Mouse (Mus musculus): ENCODE measurements around the gene Gm20388. TPM values are rescaled to one million over a fixed set of nuclear protein-coding genes. Genes with fewer than 3 reads are reported as not detected.
"Not testable (repeated sequence)": the region's sequence is repeated elsewhere in the genome, so short reads cannot be mapped to it uniquely, and the experiment has no call there.

Gene Gm20388
- polyA plus RNA-seq, 1 experiment from 2014 or later: 1.4 TPM

DNA sequence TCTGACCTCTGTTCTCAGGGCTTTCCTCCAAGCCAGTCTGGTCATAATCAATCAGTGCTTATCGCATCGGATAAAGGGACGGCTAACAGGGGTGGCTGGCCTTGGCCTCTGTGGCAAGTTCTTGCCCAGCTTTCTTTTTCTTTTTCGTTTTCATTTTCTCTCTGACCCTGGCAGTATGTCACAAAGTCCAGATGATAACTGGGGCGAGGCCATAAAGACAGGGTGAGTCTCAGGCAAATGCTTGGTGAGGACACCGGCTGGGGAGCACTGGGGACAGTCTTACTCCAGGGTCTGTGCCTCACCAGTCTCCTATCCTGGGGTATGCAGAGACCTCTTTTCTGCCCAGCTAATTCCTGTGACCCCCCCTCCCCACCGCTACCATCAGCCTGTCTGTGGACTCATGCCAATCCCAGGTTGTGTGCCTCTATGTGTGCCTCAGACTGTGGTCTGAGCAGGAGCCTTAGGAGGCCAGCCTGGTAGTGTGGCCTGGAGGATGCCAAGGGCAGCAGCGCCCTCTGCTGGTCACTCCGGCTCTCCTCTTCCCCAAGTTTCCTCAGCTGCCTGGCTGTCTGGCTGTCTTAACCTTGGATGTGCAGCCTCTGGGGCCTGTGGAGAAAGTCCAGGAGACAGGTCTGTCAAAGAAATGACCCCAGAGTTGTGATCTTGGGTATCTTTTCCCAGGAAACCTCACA is 885.4 kb downstream of the Gm20388 start:
- ATAC-seq (ENCODE audit: low read depth): peak; percentile 37
- WGBS (ENCODE audit: insufficient replicate concordance): 35% methylated on average over 9 of the region's 9 CpGs
- no peak overlapping the region for H3K4me2 ChIP-seq (ENCODE audit: low read depth, low read length)

DNA sequence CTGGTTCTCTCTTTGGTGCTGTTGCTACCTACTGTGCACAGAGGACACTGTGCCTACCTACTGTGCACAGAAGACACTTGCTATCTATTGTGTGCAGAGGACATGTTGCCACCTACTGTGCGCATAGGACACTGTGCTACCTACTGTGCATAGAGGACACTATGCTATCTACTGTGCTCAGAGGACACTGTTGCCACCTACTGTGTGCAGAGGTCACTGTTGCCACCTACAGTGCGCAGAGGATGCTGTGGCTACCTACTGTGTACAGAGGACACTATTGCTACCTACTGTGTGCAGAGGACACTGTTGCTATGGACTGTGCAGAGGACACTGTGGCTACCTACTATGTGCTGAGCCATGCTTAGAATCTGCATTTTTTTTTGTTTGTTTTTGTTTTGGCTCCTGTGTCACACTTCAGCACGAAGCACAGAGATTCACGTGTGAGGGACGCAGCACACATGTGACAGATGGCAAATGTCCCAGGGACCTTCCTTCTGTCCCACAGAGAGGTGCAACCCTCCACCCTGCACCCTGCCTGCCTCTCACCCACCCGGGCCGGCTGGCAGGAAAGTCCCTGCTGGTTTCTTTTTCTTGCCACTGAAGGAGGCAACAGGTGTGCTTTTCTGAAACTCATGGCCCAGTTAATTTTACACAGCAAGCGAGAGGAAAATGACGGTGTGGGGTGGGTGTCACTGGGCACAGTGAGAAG is 886.5 kb downstream of the Gm20388 start:
- ATAC-seq (ENCODE audit: low read depth): no peak
- 61% methylated on average over 9 of the region's 9 CpGs for WGBS (ENCODE audit: insufficient replicate concordance)

More for the DNA sequence above, 885.4 kb downstream of the Gm20388 start:
- H3K36me3 ChIP-seq (ENCODE audit: control insufficient read depth, insufficient read depth): no peaks in the 10 kb centered on the region
- no peaks in the 10 kb centered on the region for H3K27me3 ChIP-seq (ENCODE audit: control insufficient read depth, insufficient read depth, low read depth, low read length)
- no peak overlapping the region for H3K4me3 ChIP-seq (ENCODE audit: low read depth, low read length)
- H3K9me3 ChIP-seq (replicated peaks; ENCODE audit: control insufficient read depth, low read length): no peaks in the 10 kb centered on the region
- no peak overlapping the region for H3K27ac ChIP-seq (ENCODE audit: low read length)
- H3K4me1 ChIP-seq (ENCODE audit: control insufficient read depth, low read depth, low read length): no peaks in the 10 kb centered on the region
- no peak overlapping the region for H3K9ac ChIP-seq (ENCODE audit: low read depth, low read length)

DNA sequence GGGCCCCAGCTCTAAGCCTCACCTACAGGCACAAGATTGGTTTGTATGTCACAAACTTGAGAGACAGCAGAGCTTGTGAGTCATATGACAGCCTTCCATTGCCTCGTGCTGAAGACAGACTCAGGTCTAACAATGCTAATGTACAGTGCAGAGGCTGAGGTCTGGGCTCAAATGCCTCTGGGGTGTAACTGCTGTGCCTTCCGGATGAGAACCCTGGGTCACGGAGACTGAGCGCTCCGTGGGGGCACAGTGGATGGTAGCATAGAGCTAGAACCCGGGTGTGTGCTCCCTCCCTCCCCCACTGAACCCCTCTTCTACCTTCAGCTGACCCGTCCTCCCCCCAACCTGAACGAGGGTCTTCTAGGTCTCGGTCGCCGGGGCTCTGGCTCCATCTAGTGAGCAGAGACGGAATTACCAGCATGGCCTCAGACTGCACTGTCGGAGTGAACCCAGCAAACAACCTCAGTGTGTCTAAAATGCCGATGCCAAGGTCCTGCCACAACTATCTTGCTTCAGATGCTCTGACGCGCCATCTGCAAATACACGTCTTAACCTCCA is 889.7 kb downstream of the Gm20388 start:
- H3K4me2 ChIP-seq (ENCODE audit: low read depth, low read length): no peak overlapping the region
- WGBS (ENCODE audit: insufficient replicate concordance): 8% methylated on average over 17 of the region's 17 CpGs
- ATAC-seq (ENCODE audit: low read depth): no peak
- H3K9me3 ChIP-seq (replicated peaks; ENCODE audit: control insufficient read depth, low read length): no peaks in the 10 kb centered on the region
- H3K36me3 ChIP-seq (ENCODE audit: control insufficient read depth, insufficient read depth): no peaks in the 10 kb centered on the region
- no peak overlapping the region for H3K4me3 ChIP-seq (ENCODE audit: low read depth, low read length)
- H3K4me1 ChIP-seq (ENCODE audit: control insufficient read depth, low read depth, low read length): no peaks in the 10 kb centered on the region
- H3K27ac ChIP-seq (ENCODE audit: low read length): no peak overlapping the region
- H3K9ac ChIP-seq (ENCODE audit: low read depth, low read length): no peak overlapping the region
- H3K27me3 ChIP-seq (ENCODE audit: control insufficient read depth, insufficient read depth, low read depth, low read length): no peaks in the 10 kb centered on the region

More for the DNA sequence above, 886.5 kb downstream of the Gm20388 start:
- no peak overlapping the region for H3K4me2 ChIP-seq (ENCODE audit: low read depth, low read length)
- no peaks in the 10 kb centered on the region for H3K9me3 ChIP-seq (replicated peaks; ENCODE audit: control insufficient read depth, low read length)
- no peaks in the 10 kb centered on the region for H3K27me3 ChIP-seq (ENCODE audit: control insufficient read depth, insufficient read depth, low read depth, low read length)
- H3K36me3 ChIP-seq (ENCODE audit: control insufficient read depth, insufficient read depth): no peaks in the 10 kb centered on the region
- H3K4me1 ChIP-seq (ENCODE audit: control insufficient read depth, low read depth, low read length): no peaks in the 10 kb centered on the region
- no peak overlapping the region for H3K27ac ChIP-seq (ENCODE audit: low read length)
- no peak overlapping the region for H3K9ac ChIP-seq (ENCODE audit: low read depth, low read length)
- no peak overlapping the region for H3K4me3 ChIP-seq (ENCODE audit: low read depth, low read length)

DNA sequence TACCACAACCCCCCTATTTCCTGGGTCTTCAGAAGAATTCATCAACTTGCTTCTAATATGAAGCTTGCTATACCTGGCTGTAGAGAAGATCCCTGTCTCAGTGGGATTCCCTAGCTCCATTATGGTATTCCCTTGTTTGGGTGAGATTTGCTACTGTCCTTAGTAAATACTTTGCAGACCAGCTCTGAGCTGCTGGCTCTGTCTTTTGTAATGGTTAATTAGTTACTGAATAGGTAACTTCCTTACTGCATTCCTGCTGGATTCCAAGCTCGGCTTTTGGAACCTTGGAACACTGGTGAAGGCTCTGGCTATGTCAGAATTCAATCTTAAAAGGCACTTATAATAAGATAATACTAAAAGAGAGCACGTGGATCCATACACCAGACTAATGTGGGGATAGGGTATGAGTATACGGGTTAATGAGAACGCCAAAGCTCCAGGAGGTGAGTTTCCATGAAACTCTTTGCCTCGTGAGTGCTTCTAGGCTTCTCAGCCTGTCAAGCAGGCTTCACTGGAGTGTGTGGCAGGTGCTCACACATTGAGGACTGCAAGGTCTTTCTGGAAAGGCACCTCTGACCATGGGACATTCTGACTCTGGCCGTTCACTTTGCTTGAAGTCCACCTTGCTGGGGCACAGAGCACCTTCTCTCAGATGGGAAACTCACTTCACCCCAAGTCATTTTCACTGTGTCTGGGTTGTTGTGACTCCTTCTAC is 893.2 kb downstream of the Gm20388 start:
- H3K36me3 ChIP-seq (ENCODE audit: control insufficient read depth, insufficient read depth); H3K27ac ChIP-seq (ENCODE audit: low read length); H3K9ac ChIP-seq (ENCODE audit: low read depth, low read length); ATAC-seq (ENCODE audit: low read depth); H3K4me2 ChIP-seq (ENCODE audit: low read depth, low read length); H3K4me1 ChIP-seq (ENCODE audit: control insufficient read depth, low read depth, low read length); H3K9me3 ChIP-seq (replicated peaks; ENCODE audit: control insufficient read depth, low read length); H3K4me3 ChIP-seq (ENCODE audit: low read depth, low read length); H3K27me3 ChIP-seq (ENCODE audit: control insufficient read depth, insufficient read depth, low read depth, low read length): not testable (repeated sequence)
- 48% methylated on average over 6 of the region's 6 CpGs for WGBS (ENCODE audit: insufficient replicate concordance)

DNA sequence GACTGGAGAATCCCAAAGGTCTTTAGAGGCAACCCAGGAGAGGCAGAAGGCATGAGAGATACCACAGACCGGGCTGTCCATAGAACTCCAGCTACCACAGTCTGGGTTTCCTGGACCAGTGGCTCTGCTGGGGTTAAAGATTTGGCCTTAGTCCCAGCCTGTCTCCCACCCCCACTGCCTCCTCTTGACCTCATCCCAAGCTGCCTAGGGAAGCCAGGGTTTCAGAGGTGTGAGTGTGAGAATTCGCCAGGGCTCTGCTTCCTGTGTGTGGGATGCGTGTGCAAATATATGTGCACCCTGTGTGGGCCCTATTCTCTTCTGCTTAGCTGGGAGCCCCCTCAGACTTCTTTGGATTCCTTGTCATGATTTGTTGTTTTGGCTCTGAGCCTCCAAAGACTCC is 894.1 kb downstream of the Gm20388 start:
- ATAC-seq (ENCODE audit: low read depth): no peak
- WGBS (ENCODE audit: insufficient replicate concordance): 56% methylated on average over 3 of the region's 3 CpGs
- no peaks in the 10 kb centered on the region; the same call in 1 of the 2 replicates for H3K27me3 ChIP-seq (ENCODE audit: control insufficient read depth, insufficient read depth, low read depth, low read length)

DNA sequence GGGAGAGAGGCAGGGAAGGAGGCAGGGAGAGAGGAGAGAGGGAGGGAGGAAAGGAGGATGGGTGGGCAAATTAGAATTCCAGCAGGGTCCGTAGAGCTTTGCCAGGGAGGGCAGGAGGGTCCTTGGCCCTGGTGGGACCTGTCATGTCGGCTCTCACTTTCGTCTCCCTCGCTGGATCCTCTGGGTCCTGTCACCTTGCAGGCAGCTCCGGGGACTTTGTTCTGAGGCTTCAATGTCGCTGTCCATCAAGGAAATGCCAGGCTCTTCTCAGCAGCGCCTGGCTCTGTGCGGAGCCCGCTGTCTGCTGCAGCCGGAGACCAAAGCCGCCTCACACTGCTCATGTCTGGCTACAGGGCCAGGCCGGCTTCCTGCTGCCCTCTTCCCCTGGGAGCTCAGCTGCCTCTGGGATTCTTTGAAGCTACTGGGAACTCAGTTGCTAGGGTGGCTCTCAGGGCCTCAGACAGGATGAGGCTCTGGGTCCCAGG is 896.2 kb downstream of the Gm20388 start:
- no peaks in the 10 kb centered on the region; the same call in 1 of the 2 replicates for H3K4me1 ChIP-seq (ENCODE audit: control insufficient read depth, low read depth, low read length)
- WGBS (ENCODE audit: insufficient replicate concordance): 54% methylated on average over 12 of the region's 12 CpGs
- no peak overlapping the region for H3K27ac ChIP-seq (ENCODE audit: low read length)

More for the DNA sequence above, 894.1 kb downstream of the Gm20388 start:
- no peak overlapping the region for H3K4me2 ChIP-seq (ENCODE audit: low read depth, low read length)
- H3K4me3 ChIP-seq (ENCODE audit: low read depth, low read length): no peak overlapping the region
- no peaks in the 10 kb centered on the region for H3K9me3 ChIP-seq (replicated peaks; ENCODE audit: control insufficient read depth, low read length)
- no peaks in the 10 kb centered on the region; the same call in 1 of the 2 replicates for H3K4me1 ChIP-seq (ENCODE audit: control insufficient read depth, low read depth, low read length)
- no peak overlapping the region for H3K27ac ChIP-seq (ENCODE audit: low read length)
- H3K9ac ChIP-seq (ENCODE audit: low read depth, low read length): no peak overlapping the region
- H3K36me3 ChIP-seq (ENCODE audit: control insufficient read depth, insufficient read depth): no peaks in the 10 kb centered on the region

DNA sequence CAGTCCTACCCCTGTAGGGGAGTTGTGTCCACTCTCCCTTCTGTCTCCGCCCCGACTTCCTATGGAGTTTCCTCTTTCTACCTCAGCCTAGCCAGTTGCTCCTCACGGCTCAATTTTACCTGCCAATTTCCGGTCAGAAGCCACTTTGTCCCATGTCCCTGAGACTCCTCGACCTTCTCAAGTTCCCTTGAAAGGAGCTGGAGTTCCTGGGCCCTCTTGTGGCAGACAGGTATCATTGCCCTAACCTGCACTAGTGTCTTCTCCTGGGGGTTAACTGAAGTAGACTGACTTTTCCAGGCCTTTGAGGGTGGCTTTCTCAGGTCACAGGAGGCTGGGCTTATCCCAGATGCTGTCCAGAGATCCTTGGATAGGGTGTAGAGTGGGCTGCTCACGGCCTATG is 897.1 kb downstream of the Gm20388 start:
- no peak overlapping the region for H3K4me2 ChIP-seq (ENCODE audit: low read depth, low read length)
- H3K4me3 ChIP-seq (ENCODE audit: low read depth, low read length): no peak overlapping the region
- no peak overlapping the region for H3K9ac ChIP-seq (ENCODE audit: low read depth, low read length)
- no peak overlapping the region for H3K27ac ChIP-seq (ENCODE audit: low read length)
- ATAC-seq (ENCODE audit: low read depth): no peak
- H3K4me1 ChIP-seq (ENCODE audit: control insufficient read depth, low read depth, low read length): no peaks in the 10 kb centered on the region; the same call in 1 of the 2 replicates
- 24% methylated on average over 6 of the region's 6 CpGs for WGBS (ENCODE audit: insufficient replicate concordance)
- H3K36me3 ChIP-seq (ENCODE audit: control insufficient read depth, insufficient read depth): no peaks in the 10 kb centered on the region
- no peaks in the 10 kb centered on the region; the same call in 1 of the 2 replicates for H3K27me3 ChIP-seq (ENCODE audit: control insufficient read depth, insufficient read depth, low read depth, low read length)
- no peaks in the 10 kb centered on the region for H3K9me3 ChIP-seq (replicated peaks; ENCODE audit: control insufficient read depth, low read length)

More for the DNA sequence above, 896.2 kb downstream of the Gm20388 start:
- Histone ChIP-seq H3K9me3 (replicated peaks; ENCODE audit: control insufficient read depth, low read length) (no peaks in the 10 kb centered on the region), H3K4me3 (ENCODE audit: low read depth, low read length) (no peak overlapping the region), H3K36me3 (ENCODE audit: control insufficient read depth, insufficient read depth) (no peaks in the 10 kb centered on the region), H3K9ac (ENCODE audit: low read depth, low read length) (no peak overlapping the region), H3K27me3 (ENCODE audit: control insufficient read depth, insufficient read depth, low read depth, low read length) (no peaks in the 10 kb centered on the region; the same call in 1 of the 2 replicates), H3K4me2 (ENCODE audit: low read depth, low read length) (no peak overlapping the region)
- ATAC-seq (ENCODE audit: low read depth): no peak

DNA sequence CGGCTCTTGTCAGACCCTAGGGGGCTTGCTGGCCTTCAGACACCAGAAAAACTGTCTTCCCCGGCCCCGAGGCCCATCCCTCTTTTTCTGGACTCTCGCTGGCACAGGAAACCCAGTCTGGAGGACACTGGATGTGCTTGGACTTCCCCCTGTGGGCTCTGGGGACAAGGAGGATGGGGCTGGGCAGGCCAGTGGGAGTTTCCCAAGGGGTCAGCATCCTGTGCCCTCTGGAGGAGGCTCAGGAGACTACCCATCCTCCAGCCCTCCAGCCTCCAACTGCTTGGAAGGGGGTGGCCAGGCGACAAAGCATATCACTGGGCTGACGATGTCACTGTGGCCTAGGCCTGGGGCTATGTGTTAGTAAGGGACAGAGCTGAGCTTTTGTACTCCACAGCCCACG is 898.4 kb downstream of the Gm20388 start:
- Histone ChIP-seq H3K9ac (ENCODE audit: low read depth, low read length) (no peak overlapping the region), H3K9me3 (replicated peaks; ENCODE audit: control insufficient read depth, low read length) (no peaks in the 10 kb centered on the region), H3K27me3 (ENCODE audit: control insufficient read depth, insufficient read depth, low read depth, low read length) (no peaks in the 10 kb centered on the region; the same call in 1 of the 2 replicates), H3K36me3 (ENCODE audit: control insufficient read depth, insufficient read depth) (no peaks in the 10 kb centered on the region), H3K27ac (ENCODE audit: low read length) (no peak overlapping the region), H3K4me3 (ENCODE audit: low read depth, low read length) (no peak overlapping the region), H3K4me2 (ENCODE audit: low read depth, low read length) (no peak overlapping the region), H3K4me1 (ENCODE audit: control insufficient read depth, low read depth, low read length) (no peaks in the 10 kb centered on the region; the same call in 1 of the 2 replicates)
- 52% methylated on average over 7 of the region's 7 CpGs for WGBS (ENCODE audit: insufficient replicate concordance)
- ATAC-seq (ENCODE audit: low read depth): no peak

Measured in liver, embryonic 16.5 days (tissue).